Mouse (Mus musculus) heart, embryonic 11.5 days (tissue): ENCODE measurements at regions not wholly inside any gene's neighbourhood (a gene's known extent, or its start where the extent isn't known, plus 50 kb on each side); places are given as distances from the start of the nearest gene placed in this dataset.

Experiments used
- ATAC-seq: fragments of 200-750 bp; cut with Nextera tagmentation; replicated peaks from 2 replicates; pipeline ENCODE4 v1.8.0; 2017; ENCODE audit warnings: moderate library complexity; ENCODE audit not compliant: insufficient number of reproducible peaks, low FRiP score, low TSS enrichment
- H3K27ac ChIP-seq: fragments of 300-500 bp; sonication (generic); 2 replicates; pipeline ENCODE4 v1.5.1; 2014; ENCODE audit warnings: mild to moderate bottlenecking, low read depth, low read length
- H3K27me3 ChIP-seq: fragments of 300-500 bp; sonication (generic); 2 replicates; pipeline ENCODE4 v1.6.1; 2014; ENCODE audit warnings: mild to moderate bottlenecking, low read length, mixed read lengths; ENCODE audit not compliant: control insufficient read depth, insufficient read depth
- H3K36me3 ChIP-seq: fragments of 300-500 bp; sonication (generic); 2 replicates; pipeline ENCODE4 v1.6.1; 2014; ENCODE audit warnings: mild to moderate bottlenecking, low read length, moderate library complexity, mixed read lengths; ENCODE audit not compliant: control insufficient read depth, insufficient read depth
- H3K4me1 ChIP-seq: fragments of 300-500 bp; sonication (generic); 2 replicates; pipeline ENCODE4 v1.6.1; 2014; ENCODE audit warnings: low read length; ENCODE audit not compliant: control insufficient read depth, insufficient read depth
- H3K4me2 ChIP-seq: fragments of 300-500 bp; sonication (generic); 2 replicates; pipeline ENCODE4 v1.6.1; 2014; ENCODE audit warnings: mild to moderate bottlenecking, moderate library complexity
- H3K4me3 ChIP-seq: fragments of 300-500 bp; sonication (generic); 2 replicates; pipeline ENCODE4 v1.5.1; 2014; ENCODE audit warnings: low read depth, low read length
- H3K9ac ChIP-seq: fragments of 300-500 bp; sonication (generic); 2 replicates; pipeline ENCODE4 v1.6.1; 2014; ENCODE audit warnings: mild to moderate bottlenecking, low read depth, low read length, moderate library complexity
- H3K9me3 ChIP-seq: fragments of 300-500 bp; sonication (generic); replicated peaks from 2 replicates; pipeline ENCODE4 v1.6.1; 2016; ENCODE audit warnings: low read length; ENCODE audit not compliant: control insufficient read depth
- WGBS: fragments of 180-500 bp; shearing (Covaris S2); extraction: QIAGEN DNeasy Blood & Tissue Kit; methylation state at CpG from one replicate; pipeline ENCODE4 v1.1.7; 2014; ENCODE audit not compliant: insufficient replicate concordance; 5-methylcytosine and 5-hydroxymethylcytosine counted together

GRCm38 (mm10) chr2:12797615-12798169 lies 126.1 kb upstream of the Pter start:
- Histone ChIP-seq H3K36me3 (no peaks in the 10 kb centered on the region), H3K27me3 (no peaks in the 10 kb centered on the region), H3K4me1 (no peaks in the 10 kb centered on the region), H3K4me3 (no peak overlapping the region), H3K27ac (no peak overlapping the region), H3K9me3 (no peaks in the 10 kb centered on the region), H3K4me2 (no peak overlapping the region), H3K9ac (no peak overlapping the region)
- 74% methylated on average over 1 of the region's 1 CpGs for WGBS
- ATAC-seq, result no peak

DNA sequence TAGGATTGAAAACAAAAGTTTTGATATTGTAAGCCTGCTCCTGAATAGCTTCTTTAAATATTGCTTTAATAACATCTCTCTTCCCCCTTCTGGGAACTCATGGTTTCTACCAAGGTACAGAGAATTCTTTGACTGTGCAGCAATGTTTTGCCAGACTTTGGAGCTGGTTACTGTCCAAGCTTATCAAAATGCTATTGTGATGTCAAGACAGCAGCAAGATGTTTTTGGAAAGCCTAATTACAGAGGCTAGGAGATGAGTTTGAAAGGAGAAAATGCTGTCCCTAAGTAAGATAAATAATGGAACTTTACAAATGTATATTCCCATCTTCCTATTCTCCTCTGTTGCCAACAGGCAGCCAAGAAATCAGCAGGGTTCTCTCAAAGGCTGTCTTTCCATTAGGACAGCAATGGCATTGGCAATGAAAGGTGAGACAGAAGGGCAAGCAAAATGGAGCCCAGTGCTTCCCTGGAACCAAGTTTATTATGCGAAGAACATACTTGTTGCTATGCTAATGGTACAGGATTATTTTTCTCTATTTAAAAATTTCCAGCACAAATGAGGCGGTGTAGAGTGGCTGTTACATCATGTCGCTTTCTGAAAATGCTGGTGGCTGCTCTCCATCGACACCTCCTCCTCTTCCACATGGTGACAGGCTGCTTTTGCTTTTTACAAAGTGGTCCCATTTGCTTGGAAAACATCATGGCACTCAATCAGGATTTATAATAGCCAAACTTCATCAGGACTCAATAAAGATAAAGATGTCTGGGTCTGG lies 124.5 kb upstream of the Pter start:
- Histone ChIP-seq H3K4me2 (no peak overlapping the region), H3K9ac (no peak overlapping the region), H3K9me3 (no peaks in the 10 kb centered on the region), H3K36me3 (no peaks in the 10 kb centered on the region), H3K27me3 (no peaks in the 10 kb centered on the region), H3K4me3 (no peak overlapping the region), H3K27ac (no peak overlapping the region), H3K4me1 (no peaks in the 10 kb centered on the region)
- 78% methylated on average over 4 of the region's 4 CpGs for WGBS
- ATAC-seq, result no peak

- no peak for ATAC-seq
- no peaks in the 10 kb centered on the region for H3K4me1 ChIP-seq
- H3K27ac ChIP-seq, result no peak overlapping the region
- no peaks in the 10 kb centered on the region for H3K9me3 ChIP-seq
- no peaks in the 10 kb centered on the region for H3K27me3 ChIP-seq
- WGBS, result 79% methylated on average over 1 of the region's 1 CpGs
- H3K4me3 ChIP-seq, result no peak overlapping the region
- H3K9ac ChIP-seq, result no peak overlapping the region
- no peaks in the 10 kb centered on the region for H3K36me3 ChIP-seq
- H3K4me2 ChIP-seq, result no peak overlapping the region
Measured at GRCm38 (mm10) chr2:12802667-12803066, 121.2 kb upstream of the Pter start.

- no peak overlapping the region for H3K4me3 ChIP-seq
- no peaks in the 10 kb centered on the region for H3K4me1 ChIP-seq
- no peak overlapping the region for H3K27ac ChIP-seq
- H3K36me3 ChIP-seq, result no peaks in the 10 kb centered on the region
- no peak overlapping the region for H3K4me2 ChIP-seq
- whole genome bisulfite sequencing, result 63% methylated on average over 2 of the region's 2 CpGs
- H3K27me3 ChIP-seq, result no peaks in the 10 kb centered on the region
- no peak overlapping the region for H3K9ac ChIP-seq
- H3K9me3 ChIP-seq, result no peaks in the 10 kb centered on the region
- ATAC-seq, result no peak
Measured at GRCm38 (mm10) chr2:12805096-12805495, 118.7 kb upstream of the Pter start.

- H3K9ac ChIP-seq, result no peak overlapping the region
- no peaks in the 10 kb centered on the region for H3K4me1 ChIP-seq
- H3K4me2 ChIP-seq, result no peak overlapping the region
- H3K4me3 ChIP-seq, result no peak overlapping the region
- no peak for ATAC-seq
- no peak overlapping the region for H3K27ac ChIP-seq
- WGBS, result 65% methylated on average over 5 of the region's 5 CpGs
- H3K9me3 ChIP-seq, result no peaks in the 10 kb centered on the region
- H3K36me3 ChIP-seq, result no peaks in the 10 kb centered on the region
- H3K27me3 ChIP-seq, result no peaks in the 10 kb centered on the region
Measured at GRCm38 (mm10) chr2:12808466-12808865, 115.4 kb upstream of the Pter start.

GRCm38 (mm10) chr2:12815339-12815738 lies 108.5 kb upstream of the Pter start:
- no peaks in the 10 kb centered on the region for H3K27me3 ChIP-seq
- H3K4me2 ChIP-seq, result no peak overlapping the region
- WGBS, result 76% methylated on average over 5 of the region's 5 CpGs
- H3K9ac ChIP-seq, result no peak overlapping the region
- no peak overlapping the region for H3K4me3 ChIP-seq
- no peaks in the 10 kb centered on the region for H3K36me3 ChIP-seq
- H3K27ac ChIP-seq, result no peak overlapping the region
- H3K9me3 ChIP-seq, result no peaks in the 10 kb centered on the region
- H3K4me1 ChIP-seq, result no peaks in the 10 kb centered on the region
- ATAC-seq, result no peak

DNA sequence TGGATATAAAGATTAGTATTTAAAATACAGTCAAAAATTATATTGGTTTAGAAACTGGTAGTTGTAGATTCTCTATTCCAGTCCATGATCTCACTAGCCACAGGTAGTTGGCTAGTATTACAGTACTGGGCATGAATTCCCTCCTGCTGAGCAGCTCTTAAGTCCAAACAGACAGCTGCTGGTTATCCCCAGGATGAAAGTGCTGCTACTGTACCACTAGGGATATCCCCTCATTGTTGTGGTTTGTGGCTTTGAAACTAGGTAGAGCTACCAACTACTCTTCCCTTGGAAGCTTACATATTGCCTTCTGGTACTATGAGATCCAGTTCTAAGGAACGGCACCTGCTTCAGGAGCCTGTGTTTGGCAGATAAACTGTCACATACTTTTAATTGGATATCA lies 97.9 kb upstream of the Pter start:
- H3K4me2 ChIP-seq, result no peak overlapping the region
- H3K27ac ChIP-seq, result no peak overlapping the region
- no peaks in the 10 kb centered on the region for H3K4me1 ChIP-seq
- no peaks in the 10 kb centered on the region for H3K9me3 ChIP-seq
- no peak overlapping the region for H3K4me3 ChIP-seq
- WGBS, result 78% methylated on average over 1 of the region's 1 CpGs
- ATAC-seq, result no peak
- H3K27me3 ChIP-seq, result no peaks in the 10 kb centered on the region
- H3K9ac ChIP-seq, result no peak overlapping the region
- no peaks in the 10 kb centered on the region for H3K36me3 ChIP-seq

DNA sequence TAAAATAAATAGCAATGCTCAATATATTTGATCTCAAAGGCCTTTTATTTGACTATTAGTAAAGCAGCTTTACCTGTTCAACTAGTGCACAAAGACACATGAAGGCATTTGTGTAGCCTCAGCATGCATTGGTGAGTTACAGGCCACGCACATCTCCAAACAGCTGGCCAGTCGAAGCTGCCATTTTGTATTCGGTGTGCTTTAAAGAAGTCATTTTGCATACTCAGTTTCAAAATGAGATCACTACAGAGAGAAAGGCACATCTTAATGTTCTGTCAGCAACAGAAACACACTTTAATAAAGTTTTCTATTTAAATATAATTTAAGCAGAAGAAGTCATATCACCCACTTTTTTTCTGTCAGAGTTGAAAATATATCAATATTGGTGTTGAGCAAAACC lies 90.3 kb upstream of the Pter start:
- WGBS, result 95% methylated on average over 3 of the region's 3 CpGs
- no peak for ATAC-seq
- no peaks in the 10 kb centered on the region for H3K9me3 ChIP-seq
- H3K36me3 ChIP-seq, result no peaks in the 10 kb centered on the region
- H3K4me3 ChIP-seq, result no peak overlapping the region
- no peak overlapping the region for H3K27ac ChIP-seq
- no peak overlapping the region for H3K9ac ChIP-seq
- H3K27me3 ChIP-seq, result no peaks in the 10 kb centered on the region
- no peak overlapping the region for H3K4me2 ChIP-seq
- no peaks in the 10 kb centered on the region for H3K4me1 ChIP-seq

DNA sequence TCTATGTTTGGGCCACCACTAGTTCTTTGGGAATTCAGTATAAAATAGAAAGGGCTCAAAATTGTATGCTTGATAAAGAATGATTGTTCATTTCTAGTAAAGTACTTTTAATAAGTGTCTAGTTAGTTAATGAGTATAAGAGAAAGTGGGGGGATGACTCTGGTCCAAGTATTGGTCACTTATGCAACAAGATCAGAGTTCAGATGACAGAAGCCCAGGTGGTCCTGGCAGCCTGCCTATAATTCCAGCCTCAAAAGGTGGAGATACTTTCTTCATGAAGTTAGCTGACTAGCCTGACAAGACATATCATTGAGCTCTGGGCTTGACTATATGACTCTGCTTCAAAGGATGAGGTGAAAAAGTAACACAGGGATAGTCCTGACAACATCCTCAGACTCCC lies 57.3 kb upstream of the Pter start:
- Histone ChIP-seq H3K27me3 (no peaks in the 10 kb centered on the region), H3K27ac (no peak overlapping the region), H3K4me1 (no peaks in the 10 kb centered on the region), H3K36me3 (no peaks in the 10 kb centered on the region), H3K9me3 (no peaks in the 10 kb centered on the region), H3K9ac (no peak overlapping the region), H3K4me2 (no peak overlapping the region), H3K4me3 (no peak overlapping the region)
- ATAC-seq, result no peak
